Mouse (Mus musculus): Measurements from ENCODE around the gene Ccdc194.

Ccdc194 gene

GRCm38 (mm10) chr8:71525226-71526050, at the start of gene Ccdc194:
TSS of gene Ccdc194 (minus strand) at chr8:71525711.
- DNase-seq (ENCODE audit: low spot score in 2 of 2) = no peak

GRCm38 (mm10) chr8:71575020-71575419, 49.5 kb upstream of the Ccdc194 start:
- DNase-seq (ENCODE audit: low spot score in 2 of 2) = no peak

GRCm38 (mm10) chr8:71574426-71574825, 48.9 kb upstream of the Ccdc194 start:
- DNase-seq (ENCODE audit: low spot score in 2 of 2) = no peak

- DNase-seq (ENCODE audit: low spot score in 2 of 2) = no peak
Measured at GRCm38 (mm10) chr8:71572847-71573633, 47.5 kb upstream of the Ccdc194 start.

GRCm38 (mm10) chr8:71572077-71572476, 46.6 kb upstream of the Ccdc194 start:
- DNase-seq (ENCODE audit: low spot score in 2 of 2) = no peak

- peak; percentile 62 to 83 for DNase-seq (ENCODE audit: low spot score in 2 of 2)
Measured at GRCm38 (mm10) chr8:71570291-71570954, 44.9 kb upstream of the Ccdc194 start.

DNA sequence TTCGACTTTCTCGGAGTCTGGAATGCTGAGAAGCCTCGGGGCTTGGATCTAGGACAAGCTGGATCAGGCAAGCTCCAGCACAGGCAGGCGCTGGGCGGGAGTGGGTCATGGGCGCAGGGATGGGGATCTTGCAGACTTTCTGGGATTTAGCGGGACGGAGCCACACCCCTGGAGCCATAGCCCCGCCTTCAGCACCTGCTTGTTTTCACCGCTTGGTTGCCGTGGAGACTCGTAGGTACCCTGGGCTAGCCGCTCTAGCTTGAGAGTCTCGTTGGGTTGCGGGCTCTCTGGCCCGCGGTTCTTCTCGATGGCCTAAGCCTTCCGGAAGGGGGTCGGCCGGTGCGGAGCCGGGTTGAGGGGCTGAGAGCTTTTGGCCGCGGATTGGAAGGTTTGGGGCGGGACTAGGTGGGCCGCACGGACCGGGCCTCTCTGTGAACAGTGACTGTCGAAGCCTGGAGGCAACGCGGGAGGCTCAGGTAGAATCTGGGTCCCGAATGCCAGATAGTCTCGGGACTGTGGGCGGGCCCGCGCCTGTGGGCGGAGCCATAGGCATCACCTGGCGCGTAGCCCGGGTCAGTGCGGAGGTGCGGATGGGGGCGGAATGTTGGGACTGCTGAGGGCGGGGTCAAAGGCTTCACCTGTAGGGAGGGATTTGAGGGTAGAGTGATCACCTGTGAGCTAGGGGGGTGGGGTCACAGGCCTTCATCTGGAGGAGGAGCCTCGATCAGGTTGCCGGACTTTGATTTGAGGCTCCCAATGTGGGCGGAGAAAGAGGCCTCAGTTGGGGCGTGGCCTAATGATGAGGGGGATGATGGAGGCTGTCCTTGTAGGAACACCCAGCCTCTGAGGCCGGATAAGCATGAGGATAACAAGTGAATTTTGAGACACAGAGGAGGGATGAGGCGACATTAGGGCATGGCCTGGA, 44.1 kb upstream of the Ccdc194 start:
- DNase-seq (ENCODE audit: low spot score in 2 of 2) = peak; percentile 46 to 80

GRCm38 (mm10) chr8:71568941-71569340, 43.4 kb upstream of the Ccdc194 start:
- DNase-seq (ENCODE audit: low spot score in 2 of 2) = no peak

- DNase-seq (ENCODE audit: low spot score in 2 of 2) = no peak
Measured at GRCm38 (mm10) chr8:71568387-71568937, 43.0 kb upstream of the Ccdc194 start, which contains the start of gene Slc27a1. TSS of gene Slc27a1 (plus strand) at chr8:71568882.

GRCm38 (mm10) chr8:71567587-71567986, 42.1 kb upstream of the Ccdc194 start:
- no peak for DNase-seq (ENCODE audit: low spot score in 2 of 2)

DNA sequence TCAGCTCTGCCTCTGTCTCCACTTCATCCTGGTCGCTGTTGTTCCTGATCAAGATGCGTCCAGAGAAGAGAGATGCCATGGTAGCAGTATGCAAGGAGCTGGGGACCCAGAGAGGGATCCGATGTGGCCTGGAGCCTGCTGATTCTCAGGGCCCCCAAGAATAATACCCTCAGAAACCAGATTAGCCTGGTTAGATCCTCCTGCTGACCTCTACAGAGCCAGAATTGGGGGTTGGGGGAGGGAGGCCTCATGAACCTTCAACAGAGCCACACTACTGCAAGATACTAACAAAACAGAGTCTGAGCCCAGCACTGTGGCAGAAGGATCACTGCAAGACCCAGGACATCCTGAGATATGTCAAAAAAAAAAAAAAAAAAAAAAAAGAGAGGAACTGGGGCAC, 41.0 kb upstream of the Ccdc194 start, which contains the start of gene Nxnl1:
Gene Nxnl1 (minus strand): TSS at position 101 of the 400 bp plus-strand sequence.
- no peak for DNase-seq (ENCODE audit: low spot score in 2 of 2)

GRCm38 (mm10) chr8:71563992-71564391, 38.5 kb upstream of the Ccdc194 start:
- no peak for DNase-seq (ENCODE audit: low spot score in 2 of 2)

DNA sequence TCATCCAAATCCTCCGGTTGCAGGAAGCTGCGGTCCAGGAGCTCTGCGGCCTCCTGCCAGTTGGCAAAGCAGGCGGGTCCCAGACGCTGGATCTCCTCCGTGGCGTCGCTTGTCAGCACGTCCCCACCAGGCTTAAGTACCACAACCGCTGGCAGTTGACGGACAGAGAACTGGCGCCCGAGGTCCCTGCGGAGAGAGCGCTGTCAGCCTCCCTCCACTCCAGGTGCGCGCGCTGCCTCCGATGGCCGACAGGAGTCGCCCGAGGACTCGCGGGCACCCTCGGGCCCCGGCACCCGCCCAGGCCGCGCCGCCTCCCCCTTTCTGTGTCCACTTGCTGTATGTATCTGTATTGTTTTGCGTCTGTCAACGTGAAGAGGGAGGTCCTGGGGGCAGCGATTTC, 37.2 kb upstream of the Ccdc194 start:
- DNase-seq (ENCODE audit: low spot score in 2 of 2) = peak; percentile 69 to 83

- DNase-seq (ENCODE audit: low spot score in 2 of 2) = peak; percentile 49 to 72
Measured at GRCm38 (mm10) chr8:71561401-71561800, 35.9 kb upstream of the Ccdc194 start.

DNA sequence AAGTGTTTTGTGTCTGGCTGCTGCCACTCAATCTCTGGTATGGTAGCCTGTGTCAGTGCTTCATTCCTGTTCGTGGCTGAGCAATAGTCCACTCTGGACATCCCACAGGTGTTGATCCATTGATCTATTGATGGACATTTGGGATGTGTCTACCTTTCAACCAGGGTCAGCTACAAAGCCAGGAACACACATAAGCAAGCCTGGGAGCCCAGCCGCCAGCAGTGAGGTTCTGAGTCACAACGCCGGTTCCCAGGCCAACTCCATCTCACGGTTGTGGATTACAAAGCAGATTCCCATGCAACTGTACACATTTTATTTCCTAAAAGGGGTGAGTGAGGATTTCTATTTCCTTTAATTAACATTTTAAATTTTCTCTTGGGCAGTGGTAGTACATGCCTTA, 35.3 kb upstream of the Ccdc194 start:
- DNase-seq (ENCODE audit: low spot score in 2 of 2) = no peak

- no peak for DNase-seq (ENCODE audit: low spot score in 2 of 2)
Measured at GRCm38 (mm10) chr8:71560071-71560470, 34.6 kb upstream of the Ccdc194 start.

- DNase-seq (ENCODE audit: low spot score in 2 of 2) = peak in 1 of 2 experiments; percentile 69
Measured at GRCm38 (mm10) chr8:71558958-71559690, 33.6 kb upstream of the Ccdc194 start.

- DNase-seq (ENCODE audit: low spot score in 2 of 2) = no peak
Measured at GRCm38 (mm10) chr8:71558071-71558957, 32.8 kb upstream of the Ccdc194 start, which contains the start of gene Tmem221. TSS of gene Tmem221 (minus strand) at chr8:71558871.

GRCm38 (mm10) chr8:71554644-71555043, 29.1 kb upstream of the Ccdc194 start:
- no peak for DNase-seq (ENCODE audit: low spot score in 2 of 2)

Measured in natural killer cell, adult 2 months (primary cell).